Mouse (Mus musculus): ENCODE results near the gene Lrg1.

Lrg1 gene

DNA sequence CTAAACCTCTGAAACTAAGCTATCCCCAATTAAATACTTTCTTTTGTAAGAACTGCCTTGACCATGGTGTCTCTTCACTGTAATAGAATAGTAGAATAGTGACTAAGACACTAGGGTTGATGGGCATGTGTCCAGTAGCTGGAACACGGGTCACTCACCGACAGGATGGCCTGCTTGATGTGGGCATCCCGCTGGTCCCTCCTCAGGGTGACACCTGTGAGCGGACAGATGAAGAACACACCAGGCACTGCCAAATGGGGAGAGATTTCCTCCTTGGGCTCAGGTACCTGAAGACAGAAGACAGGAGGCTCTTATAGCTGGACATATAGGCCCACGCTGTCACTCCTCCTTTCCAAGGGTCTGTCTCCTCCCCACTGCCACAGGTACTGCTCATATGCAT is 49.6 kb downstream of the Lrg1 start:
- DNase-seq, result no peak

DNA sequence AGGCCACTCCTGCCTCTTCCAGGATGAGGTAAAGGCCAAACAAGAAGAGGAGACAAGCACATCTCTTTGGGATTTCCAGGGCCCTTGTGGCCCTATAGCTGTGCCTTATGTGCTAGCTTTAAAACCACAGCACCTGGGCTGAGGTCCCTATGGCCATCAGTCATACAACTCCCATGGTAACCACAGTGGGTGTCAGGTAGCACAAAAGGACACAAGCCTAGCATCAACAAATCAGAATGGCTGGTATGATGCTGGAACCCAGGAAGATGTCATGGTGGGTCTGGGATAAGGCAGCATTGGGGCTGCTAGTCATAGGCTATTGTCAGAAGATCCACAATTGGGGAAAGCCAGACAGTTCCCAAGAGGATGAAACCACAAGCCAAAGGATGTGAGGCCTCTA is 50.7 kb downstream of the Lrg1 start:
- no peak for DNase-seq

All from kidney, postnatal 4 days (tissue).